Mouse (Mus musculus): ENCODE data around the gene Gab2. TPM values are rescaled to one million over a fixed set of nuclear protein-coding genes. Genes with fewer than 3 reads are reported as not detected.

Gab2 gene
- polyA plus RNA-seq, 1 experiment from 2014 or later, result 1.5 TPM

- H3K27me3 ChIP-seq (ENCODE audit: insufficient read depth, low read length), result no peaks in the 10 kb centered on the region
- H3K27ac ChIP-seq (ENCODE audit: low read depth), result no peak overlapping the region
- no peaks in the 10 kb centered on the region for H3K4me1 ChIP-seq (ENCODE audit: insufficient read depth)
- no peak overlapping the region for H3K4me2 ChIP-seq (ENCODE audit: low read depth, low read length)
- no peaks in the 10 kb centered on the region for H3K9me3 ChIP-seq (ENCODE audit: low read length)
- H3K4me3 ChIP-seq (ENCODE audit: low read depth, low read length), result no peak overlapping the region
- peaks cover 14% of the 10 kb centered on the region; the same call in 1 of the 2 replicates for H3K36me3 ChIP-seq (replicated peaks; ENCODE audit: insufficient read depth, low read length)
- no peak for TF ChIP-seq CTCF (IDR thresholded peaks at IDR 0.05; ENCODE audit: low read depth)
- no peak for ATAC-seq
- 73% methylated on average over 2 of the region's 2 CpGs for WGBS (ENCODE audit: insufficient replicate concordance)
- no peak for DNase-seq
- H3K9ac ChIP-seq (replicated peaks), result no peak overlapping the region
Measured at GRCm38 (mm10) chr7:97298279-97298678, 216.9 kb downstream of the Gab2 start.

DNA sequence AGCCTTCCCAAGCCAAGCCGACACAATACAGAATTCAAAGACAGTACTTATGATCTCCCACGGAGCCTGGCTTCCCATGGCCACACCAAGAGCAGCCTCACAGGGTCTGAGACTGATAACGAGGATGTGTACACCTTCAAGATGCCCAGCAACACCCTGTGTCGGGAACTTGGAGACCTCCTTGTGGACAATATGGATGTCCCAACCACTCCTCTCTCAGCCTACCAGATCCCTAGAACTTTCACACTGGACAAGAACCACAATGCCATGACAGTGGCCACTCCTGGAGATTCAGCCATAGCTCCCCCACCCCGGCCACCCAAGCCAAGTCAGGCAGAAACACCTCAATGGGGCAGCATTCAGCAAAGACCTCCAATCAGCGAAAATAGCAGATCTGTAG is 217.6 kb downstream of the Gab2 start:
- no peaks in the 10 kb centered on the region for H3K27me3 ChIP-seq (ENCODE audit: insufficient read depth, low read length)
- no peak overlapping the region for H3K27ac ChIP-seq (ENCODE audit: low read depth)
- H3K4me1 ChIP-seq (ENCODE audit: insufficient read depth), result no peaks in the 10 kb centered on the region
- no peaks in the 10 kb centered on the region for H3K9me3 ChIP-seq (ENCODE audit: low read length)
- TF ChIP-seq EP300 (IDR thresholded peaks at IDR 0.05; ENCODE audit: low read depth) (no peak), CTCF (IDR thresholded peaks at IDR 0.05; ENCODE audit: low read depth) (no peak)
- no peak overlapping the region for H3K9ac ChIP-seq (replicated peaks)
- no peak for DNase-seq
- H3K4me2 ChIP-seq (ENCODE audit: low read depth, low read length), result no peak overlapping the region
- 85% methylated on average over 6 of the region's 6 CpGs for WGBS (ENCODE audit: insufficient replicate concordance)
- ATAC-seq, result no peak
- peaks cover 15% of the 10 kb centered on the region; the same call in 1 of the 2 replicates for H3K36me3 ChIP-seq (replicated peaks; ENCODE audit: insufficient read depth, low read length)
- H3K4me3 ChIP-seq (ENCODE audit: low read depth, low read length), result no peak overlapping the region

GRCm38 (mm10) chr7:97300914-97301313 is 219.5 kb downstream of the Gab2 start:
- no peak overlapping the region for H3K4me3 ChIP-seq (ENCODE audit: low read depth, low read length)
- H3K27me3 ChIP-seq (ENCODE audit: insufficient read depth, low read length), result no peaks in the 10 kb centered on the region
- no peak for TF ChIP-seq CTCF (IDR thresholded peaks at IDR 0.05; ENCODE audit: low read depth)
- no peak for TF ChIP-seq EP300 (IDR thresholded peaks at IDR 0.05; ENCODE audit: low read depth)
- H3K27ac ChIP-seq (ENCODE audit: low read depth), result no peak overlapping the region
- ATAC-seq (no peak), DNase-seq (no peak)
- no peak overlapping the region for H3K4me2 ChIP-seq (ENCODE audit: low read depth, low read length)
- H3K9ac ChIP-seq (replicated peaks), result no peak overlapping the region
- H3K36me3 ChIP-seq (replicated peaks; ENCODE audit: insufficient read depth, low read length), result peaks cover 17% of the 10 kb centered on the region; the same call in 1 of the 2 replicates
- no peaks in the 10 kb centered on the region for H3K9me3 ChIP-seq (ENCODE audit: low read length)
- WGBS (ENCODE audit: insufficient replicate concordance), result 47% methylated on average over 2 of the region's 2 CpGs
- no peaks in the 10 kb centered on the region for H3K4me1 ChIP-seq (ENCODE audit: insufficient read depth)

- DNase-seq, result peak; percentile 10
- Histone ChIP-seq H3K27me3 (ENCODE audit: insufficient read depth, low read length) (no peaks in the 10 kb centered on the region), H3K27ac (ENCODE audit: low read depth) (no peak overlapping the region), H3K4me1 (ENCODE audit: insufficient read depth) (no peaks in the 10 kb centered on the region), H3K36me3 (replicated peaks; ENCODE audit: insufficient read depth, low read length) (peaks cover 17% of the 10 kb centered on the region; the same call in 1 of the 2 replicates), H3K4me2 (ENCODE audit: low read depth, low read length) (no peak overlapping the region), H3K4me3 (ENCODE audit: low read depth, low read length) (no peak overlapping the region), H3K9ac (replicated peaks) (no peak overlapping the region), H3K9me3 (ENCODE audit: low read length) (no peaks in the 10 kb centered on the region)
- TF ChIP-seq CTCF (IDR thresholded peaks at IDR 0.05; ENCODE audit: low read depth) (no peak), EP300 (IDR thresholded peaks at IDR 0.05; ENCODE audit: low read depth) (no peak)
- 79% methylated on average over 8 of the region's 8 CpGs for WGBS (ENCODE audit: insufficient replicate concordance)
- no peak for ATAC-seq
Measured at GRCm38 (mm10) chr7:97301321-97301720, 219.9 kb downstream of the Gab2 start.

GRCm38 (mm10) chr7:97302261-97302660 is 220.9 kb downstream of the Gab2 start:
- no peaks in the 10 kb centered on the region for H3K27me3 ChIP-seq (ENCODE audit: insufficient read depth, low read length)
- DNase-seq (no peak), ATAC-seq (no peak)
- no peak overlapping the region for H3K9ac ChIP-seq (replicated peaks)
- TF ChIP-seq CTCF (IDR thresholded peaks at IDR 0.05; ENCODE audit: low read depth) (no peak), EP300 (IDR thresholded peaks at IDR 0.05; ENCODE audit: low read depth) (no peak)
- no peaks in the 10 kb centered on the region for H3K4me1 ChIP-seq (ENCODE audit: insufficient read depth)
- H3K9me3 ChIP-seq (ENCODE audit: low read length), result no peaks in the 10 kb centered on the region
- H3K4me2 ChIP-seq (ENCODE audit: low read depth, low read length), result no peak overlapping the region
- peaks cover 17% of the 10 kb centered on the region; the same call in 1 of the 2 replicates for H3K36me3 ChIP-seq (replicated peaks; ENCODE audit: insufficient read depth, low read length)
- H3K4me3 ChIP-seq (ENCODE audit: low read depth, low read length), result no peak overlapping the region
- no peak overlapping the region for H3K27ac ChIP-seq (ENCODE audit: low read depth)
- 74% methylated on average over 4 of the region's 4 CpGs for WGBS (ENCODE audit: insufficient replicate concordance)

- 75% methylated on average over 4 of the region's 4 CpGs for WGBS (ENCODE audit: insufficient replicate concordance)
Measured at GRCm38 (mm10) chr7:97302876-97303275, 221.5 kb downstream of the Gab2 start.

DNA sequence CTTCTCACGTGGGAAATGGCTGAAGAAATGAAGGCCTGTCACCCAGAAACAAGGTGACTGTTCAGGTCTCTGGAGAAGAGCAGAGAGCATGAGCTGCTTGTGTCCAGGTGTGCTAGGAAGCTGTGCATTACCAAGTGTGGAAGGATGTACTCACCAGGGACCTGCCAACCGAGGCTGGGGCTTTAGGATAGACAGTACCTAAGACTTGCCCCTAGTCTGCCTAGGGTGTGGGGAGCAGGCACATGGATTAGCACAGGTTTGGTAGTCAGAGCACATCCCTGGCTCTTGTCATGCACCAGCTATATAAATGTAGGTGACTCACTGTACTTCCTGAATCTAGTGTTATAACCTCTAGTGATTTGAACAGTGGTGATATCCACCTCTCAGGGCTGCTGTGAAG is 222.2 kb downstream of the Gab2 start:
- H3K36me3 ChIP-seq (replicated peaks; ENCODE audit: insufficient read depth, low read length), result peaks cover 17% of the 10 kb centered on the region
- no peak overlapping the region for H3K4me3 ChIP-seq (ENCODE audit: low read depth, low read length)
- no peak overlapping the region for H3K9ac ChIP-seq (replicated peaks)
- H3K27ac ChIP-seq (ENCODE audit: low read depth), result no peak overlapping the region
- no peak overlapping the region for H3K4me2 ChIP-seq (ENCODE audit: low read depth, low read length)
- no peaks in the 10 kb centered on the region for H3K9me3 ChIP-seq (ENCODE audit: low read length)
- TF ChIP-seq EP300 (IDR thresholded peaks at IDR 0.05; ENCODE audit: low read depth) (no peak), CTCF (IDR thresholded peaks at IDR 0.05; ENCODE audit: low read depth) (no peak)
- H3K4me1 ChIP-seq (ENCODE audit: insufficient read depth), result no peaks in the 10 kb centered on the region
- WGBS (ENCODE audit: insufficient replicate concordance), result 59% methylated on average over 2 of the region's 2 CpGs
- DNase-seq (peak; percentile 8), ATAC-seq (no peak)
- H3K27me3 ChIP-seq (ENCODE audit: insufficient read depth, low read length), result no peaks in the 10 kb centered on the region

More at GRCm38 (mm10) chr7:97302876-97303275, 221.5 kb downstream of the Gab2 start:
- Histone ChIP-seq H3K9me3 (ENCODE audit: low read length) (no peaks in the 10 kb centered on the region), H3K36me3 (replicated peaks; ENCODE audit: insufficient read depth, low read length) (peaks cover 17% of the 10 kb centered on the region; the same call in 1 of the 2 replicates), H3K27ac (ENCODE audit: low read depth) (no peak overlapping the region), H3K4me2 (ENCODE audit: low read depth, low read length) (no peak overlapping the region), H3K4me1 (ENCODE audit: insufficient read depth) (no peaks in the 10 kb centered on the region), H3K27me3 (ENCODE audit: insufficient read depth, low read length) (no peaks in the 10 kb centered on the region), H3K4me3 (ENCODE audit: low read depth, low read length) (no peak overlapping the region), H3K9ac (replicated peaks) (no peak overlapping the region)
- ATAC-seq (no peak), DNase-seq (no peak)
- no peak for TF ChIP-seq CTCF (IDR thresholded peaks at IDR 0.05; ENCODE audit: low read depth)
- TF ChIP-seq EP300 (IDR thresholded peaks at IDR 0.05; ENCODE audit: low read depth), result no peak

Measured in liver, postnatal 0 days (tissue).